Mouse (Mus musculus): ENCODE results near the gene Mrps18b.
"Not testable (repeated sequence)": the region's sequence is repeated elsewhere in the genome, so short reads cannot be mapped to it uniquely, and the experiment has no call there.

Gene Mrps18b

DNA sequence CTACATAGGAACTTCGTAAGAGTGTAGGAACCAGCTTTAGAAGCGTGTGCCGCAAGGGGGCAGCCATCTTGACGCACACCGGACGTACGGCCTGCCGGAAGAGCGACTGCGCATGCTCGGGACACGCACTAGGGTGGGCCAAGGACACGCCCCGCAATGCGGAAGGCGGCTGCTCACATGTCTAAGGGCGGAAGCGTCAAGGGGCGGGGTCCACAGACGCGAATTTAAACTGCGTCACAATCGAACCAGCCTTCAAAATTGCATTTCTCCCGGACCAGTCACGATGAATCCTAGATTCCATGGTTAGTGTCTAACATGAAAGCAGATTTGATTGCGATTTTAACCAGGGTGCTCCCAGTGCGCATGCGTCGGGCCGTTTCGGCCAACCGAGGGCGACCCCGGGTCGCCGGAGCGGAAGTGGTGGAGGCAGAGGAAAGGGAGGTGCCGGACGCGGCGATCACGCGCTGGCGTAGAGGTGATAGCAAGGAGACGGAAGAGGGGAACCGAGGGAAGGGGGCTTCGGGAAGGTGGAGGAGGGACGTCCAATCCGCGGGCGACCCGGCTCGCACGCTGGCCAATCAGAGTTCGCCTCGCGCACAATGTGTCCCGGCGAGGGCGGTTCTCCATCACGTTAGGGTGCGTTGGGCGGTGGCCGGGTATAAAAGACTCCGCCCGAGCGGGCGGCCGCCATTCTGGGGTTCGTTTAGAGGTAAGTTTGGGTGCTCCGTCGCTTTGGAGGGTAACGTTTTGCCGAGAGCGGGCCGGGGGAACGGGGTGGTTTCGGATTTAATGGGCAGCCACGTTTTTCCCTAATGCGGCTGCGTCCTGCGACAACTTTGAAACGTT, at the start of gene Mrps18b, which contains the start of gene Ppp1r10:
TSS of gene Mrps18b (minus strand) at position 93 of the 846 bp plus-strand sequence.
TSS of gene Ppp1r10 (plus strand) at position 138 of the 846 bp plus-strand sequence.
- DNase-seq (ENCODE audit: low read depth in 2 of 2, low spot score in 2 of 2): peak; percentile 98 to 100

DNA sequence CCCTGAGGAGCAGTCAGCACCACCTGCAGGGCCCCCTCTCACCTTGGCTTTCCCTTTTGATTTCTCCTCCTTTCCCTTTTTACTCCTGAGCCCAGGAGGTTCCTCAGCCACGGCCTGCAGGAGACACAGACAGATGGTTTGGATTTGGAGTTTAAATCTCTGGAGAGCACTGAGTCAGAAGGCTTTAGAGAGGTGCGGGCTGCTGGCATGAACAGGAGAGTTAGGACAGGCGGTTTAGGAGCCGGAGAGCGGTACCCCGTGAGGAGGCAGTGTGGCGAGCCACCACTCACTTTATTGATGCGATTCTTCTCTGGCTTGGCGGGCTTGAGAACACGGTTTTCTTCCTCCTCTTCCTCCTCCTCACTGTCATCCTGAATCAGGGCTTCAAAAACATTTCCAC, 47.1 kb upstream of the Mrps18b start:
- DNase-seq (ENCODE audit: low read depth in 2 of 2, low spot score in 2 of 2): no peak

DNA sequence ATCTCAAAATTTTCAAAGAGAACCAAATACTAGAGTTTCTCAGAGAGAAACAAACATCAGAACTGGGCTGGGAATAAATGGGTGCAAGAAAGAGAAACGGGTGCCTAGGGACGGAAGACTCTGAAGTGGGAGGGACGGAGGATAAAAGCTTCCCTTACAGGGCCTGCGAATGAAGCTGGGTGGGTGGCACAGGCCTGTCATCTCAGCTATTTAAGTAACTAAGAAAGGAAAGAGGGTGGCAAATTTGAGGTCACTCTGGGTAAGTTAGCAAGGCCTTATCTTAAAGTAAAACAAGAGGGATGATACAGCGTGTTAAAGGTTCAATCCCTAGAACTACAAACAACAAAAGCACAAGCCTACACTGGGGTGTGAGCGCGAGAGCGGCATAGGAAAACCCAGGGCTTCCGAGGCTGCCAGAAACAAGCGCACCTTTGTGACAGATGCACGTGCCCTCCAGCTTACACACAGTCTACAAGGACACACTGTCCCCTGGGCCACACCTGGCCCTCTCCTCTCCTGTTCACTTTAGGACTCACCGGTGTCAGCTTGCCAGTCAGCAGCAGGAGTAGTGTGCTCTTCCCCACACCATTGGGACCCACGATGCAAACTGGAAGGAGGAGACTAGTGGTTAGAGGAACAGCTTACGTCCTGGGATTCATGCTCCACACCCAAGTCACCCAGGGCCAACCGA, 42.5 kb upstream of the Mrps18b start:
- DNase-seq (ENCODE audit: low read depth in 2 of 2, low spot score in 2 of 2): no peak

DNA sequence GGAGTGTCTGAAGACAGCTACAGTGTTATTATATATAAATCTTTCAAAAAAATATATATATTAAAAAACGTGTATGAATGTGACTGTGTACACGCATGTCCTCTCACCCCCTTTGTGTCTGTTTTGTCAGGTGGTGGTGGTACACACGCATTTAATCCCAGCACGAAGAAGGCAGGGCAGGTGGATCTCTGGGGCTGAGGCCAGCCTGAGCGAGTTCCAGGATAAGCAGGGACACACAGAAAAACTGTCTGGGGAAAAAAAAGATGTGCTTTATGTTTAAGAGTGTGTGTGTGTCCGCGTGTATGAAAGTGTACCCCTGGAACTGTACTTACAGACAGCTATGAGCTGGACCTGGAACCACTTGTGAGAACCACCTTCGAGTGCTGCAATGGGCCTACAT, 38.5 kb upstream of the Mrps18b start:
- no peak for DNase-seq (ENCODE audit: low read depth in 2 of 2, low spot score in 2 of 2)

DNA sequence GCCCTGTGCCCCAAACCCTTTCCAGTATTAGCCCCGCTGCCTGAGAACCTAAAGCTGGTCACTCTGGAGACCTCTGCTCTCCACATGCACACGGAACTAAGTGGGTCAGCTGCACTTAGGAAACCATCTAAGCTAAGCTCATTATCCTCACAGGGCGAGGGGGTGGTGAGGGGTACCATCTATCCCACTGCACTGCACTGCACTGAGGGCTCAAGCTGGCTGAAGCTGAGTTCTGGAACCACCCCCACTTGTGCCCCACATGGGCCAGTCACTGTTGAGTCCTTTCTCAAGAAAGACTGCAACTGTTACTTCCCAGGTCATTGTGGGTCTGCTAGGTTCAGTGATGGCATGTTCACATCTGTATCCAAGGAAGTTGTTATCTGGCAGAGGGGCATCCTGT, 36.4 kb upstream of the Mrps18b start:
- not testable (repeated sequence) for DNase-seq (ENCODE audit: low read depth in 2 of 2, low spot score in 2 of 2)

DNA sequence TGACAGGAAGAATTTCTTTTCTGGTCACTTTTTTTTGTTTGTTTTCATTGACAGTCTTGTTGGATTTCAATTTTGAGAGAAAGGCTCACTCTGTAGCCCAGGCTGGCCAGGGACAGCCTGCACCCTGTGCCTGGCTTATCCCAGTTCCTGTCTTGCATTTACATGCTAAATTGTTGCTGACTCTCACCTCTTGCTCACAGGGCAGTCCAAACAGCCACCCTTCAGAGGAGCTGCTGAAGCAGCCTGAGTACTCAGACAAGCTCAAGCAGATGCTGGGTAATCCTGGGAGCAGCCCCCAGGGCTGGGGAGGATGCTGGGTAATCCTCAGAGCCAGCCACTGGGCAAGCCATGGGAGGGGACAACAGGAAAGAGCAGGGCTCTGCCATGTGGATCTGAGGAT, 34.8 kb upstream of the Mrps18b start:
- not testable (repeated sequence) for DNase-seq (ENCODE audit: low read depth in 2 of 2, low spot score in 2 of 2)

DNA sequence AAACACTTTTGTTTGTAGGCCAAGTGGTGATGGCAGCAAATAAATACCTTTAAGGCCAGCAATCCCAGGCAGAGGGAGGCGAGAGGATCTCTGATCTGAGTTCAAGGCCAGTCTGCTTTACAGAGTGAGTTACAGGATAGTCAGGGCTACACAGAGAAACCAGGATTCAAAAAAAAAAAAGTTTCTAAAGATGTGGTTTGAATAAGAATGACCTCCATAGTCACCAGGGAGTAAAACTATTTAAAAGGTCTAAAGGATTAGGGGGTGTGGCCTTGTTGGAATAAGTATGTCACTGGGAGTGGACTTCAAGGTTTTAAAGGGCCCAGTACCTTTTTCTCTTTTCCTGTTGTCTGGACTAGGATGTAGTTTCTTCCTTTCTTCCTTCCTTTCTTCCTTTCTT, 23.8 kb upstream of the Mrps18b start:
- no peak for DNase-seq (ENCODE audit: low read depth in 2 of 2, low spot score in 2 of 2)

DNA sequence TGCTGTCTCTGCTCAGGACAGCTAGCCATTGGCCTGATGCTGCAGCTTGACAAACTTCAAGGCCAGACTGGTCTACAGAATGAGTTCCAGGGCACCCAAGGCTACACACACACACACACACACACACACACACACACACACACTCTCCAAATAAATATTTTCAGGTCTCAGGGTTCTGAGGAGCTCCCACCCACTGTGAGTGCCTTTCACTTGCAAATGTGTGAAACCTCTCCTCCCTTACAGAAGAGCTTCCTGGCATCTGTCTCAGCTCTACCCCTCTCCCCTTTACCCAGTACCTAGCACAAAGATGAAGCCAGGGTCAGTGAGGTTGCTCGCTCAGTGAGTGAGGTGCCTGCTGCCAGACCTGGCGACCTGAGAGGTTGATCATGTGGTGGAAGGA, 22.9 kb upstream of the Mrps18b start:
- DNase-seq (ENCODE audit: low read depth in 2 of 2, low spot score in 2 of 2): no peak

DNA sequence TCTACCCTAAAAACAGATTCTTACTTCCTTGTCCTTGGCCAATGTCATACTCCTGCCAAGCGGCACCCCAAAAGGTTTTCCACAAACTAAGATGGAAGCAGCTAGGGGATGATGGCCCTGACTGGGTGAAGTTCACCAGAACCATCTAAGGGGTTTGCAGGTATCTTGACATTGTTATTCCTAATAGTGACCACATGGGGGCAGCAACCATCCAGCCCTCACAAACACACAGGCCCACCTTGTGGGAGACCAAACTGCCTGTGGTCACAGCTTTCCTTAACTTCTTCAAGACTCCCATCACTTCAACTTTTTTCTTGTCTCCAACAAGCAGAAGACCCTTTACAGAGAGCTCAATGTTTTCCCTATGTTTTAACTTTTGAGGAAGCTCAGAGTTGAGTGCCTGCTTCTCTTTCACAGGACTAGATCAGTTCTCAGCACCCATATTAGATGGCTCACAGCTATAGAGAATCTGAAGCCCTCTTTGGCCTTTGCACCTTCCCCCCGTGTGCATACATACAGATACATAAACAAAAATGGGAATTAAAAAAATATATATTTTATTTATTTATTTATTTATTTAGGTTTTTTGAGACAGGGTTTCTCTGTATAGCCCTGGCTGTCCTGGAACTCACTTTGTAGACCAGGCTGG, 21.6 kb upstream of the Mrps18b start:
- peak; percentile 33 to 51 for DNase-seq (ENCODE audit: low read depth in 2 of 2, low spot score in 2 of 2)

DNA sequence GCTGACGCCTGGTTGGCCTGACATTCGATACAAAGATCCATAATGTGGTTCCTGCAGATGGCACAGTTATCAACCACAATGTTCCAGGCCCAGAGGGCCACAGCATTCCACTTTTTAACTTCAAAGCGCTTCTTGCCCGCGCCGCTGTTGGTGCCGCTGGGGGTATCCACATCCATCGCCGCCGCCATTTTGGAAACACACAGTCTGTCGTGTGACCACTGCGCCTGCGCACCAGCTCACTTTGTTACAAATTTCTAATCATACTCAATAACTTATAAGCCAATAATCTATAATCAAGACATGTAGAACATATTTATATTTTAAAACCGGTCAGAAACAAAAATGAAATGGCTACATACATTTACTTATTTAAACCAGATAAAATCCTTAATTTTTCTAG, 19.6 kb upstream of the Mrps18b start:
- not testable (repeated sequence) for DNase-seq (ENCODE audit: low read depth in 2 of 2, low spot score in 2 of 2)

DNA sequence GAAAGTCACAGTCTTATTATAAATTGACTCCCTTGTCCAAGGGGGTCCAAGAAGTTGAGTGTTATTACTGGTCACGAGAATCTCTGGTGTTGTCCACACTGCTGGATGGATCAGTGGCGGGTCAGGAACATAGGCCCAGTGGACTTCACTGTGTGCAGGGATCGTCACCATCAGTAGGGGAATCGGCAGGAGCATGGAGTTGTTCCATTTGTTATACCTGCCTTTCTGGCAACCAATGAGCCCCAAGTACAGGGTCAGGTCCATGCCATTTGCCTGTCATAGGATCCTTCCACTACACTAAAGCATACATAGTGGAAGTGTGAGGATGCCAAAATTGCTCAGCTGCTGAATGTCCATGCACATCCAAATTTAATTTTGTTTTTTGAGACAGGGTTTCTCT, 16.4 kb upstream of the Mrps18b start:
- no peak for DNase-seq (ENCODE audit: low read depth in 2 of 2, low spot score in 2 of 2)

DNA sequence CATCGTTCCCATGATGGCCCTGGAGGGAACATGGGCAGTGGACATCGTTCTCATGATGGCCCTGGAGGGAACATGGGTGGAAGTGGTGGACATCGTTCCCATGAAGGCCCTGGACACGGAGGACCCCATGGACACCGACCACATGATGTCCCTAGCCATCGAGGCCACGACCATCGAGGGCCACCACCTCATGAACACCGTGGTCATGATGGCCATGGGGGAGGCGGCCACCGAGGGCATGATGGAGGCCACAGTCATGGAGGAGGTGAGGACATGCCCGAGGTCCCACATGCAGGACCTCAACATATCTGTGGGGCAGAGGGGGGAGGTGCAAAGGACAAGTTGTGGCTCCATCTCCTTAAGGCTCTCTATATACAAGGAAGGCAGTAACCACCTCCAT, 14.4 kb upstream of the Mrps18b start:
- DNase-seq (ENCODE audit: low read depth in 2 of 2, low spot score in 2 of 2): no peak

DNA sequence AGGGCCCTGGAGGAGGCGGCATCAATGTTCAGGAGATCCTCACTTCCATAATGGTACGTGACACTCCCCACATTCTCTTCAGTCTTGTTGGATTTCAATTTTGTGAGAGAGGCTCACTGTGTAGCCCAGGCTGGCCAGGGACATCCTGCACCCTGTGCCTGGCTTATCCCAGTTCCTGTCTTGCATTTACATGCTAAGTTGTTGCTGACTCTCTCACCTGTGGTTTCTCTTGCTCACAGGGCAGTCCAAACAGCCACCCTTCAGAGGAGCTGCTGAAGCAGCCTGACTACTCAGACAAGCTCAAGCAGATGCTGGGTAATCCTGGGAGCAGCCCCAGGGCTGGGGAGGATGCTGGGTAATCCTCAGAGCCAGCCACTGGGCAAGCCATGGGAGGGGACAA, 13.3 kb upstream of the Mrps18b start:
- DNase-seq (ENCODE audit: low read depth in 2 of 2, low spot score in 2 of 2): no peak

DNA sequence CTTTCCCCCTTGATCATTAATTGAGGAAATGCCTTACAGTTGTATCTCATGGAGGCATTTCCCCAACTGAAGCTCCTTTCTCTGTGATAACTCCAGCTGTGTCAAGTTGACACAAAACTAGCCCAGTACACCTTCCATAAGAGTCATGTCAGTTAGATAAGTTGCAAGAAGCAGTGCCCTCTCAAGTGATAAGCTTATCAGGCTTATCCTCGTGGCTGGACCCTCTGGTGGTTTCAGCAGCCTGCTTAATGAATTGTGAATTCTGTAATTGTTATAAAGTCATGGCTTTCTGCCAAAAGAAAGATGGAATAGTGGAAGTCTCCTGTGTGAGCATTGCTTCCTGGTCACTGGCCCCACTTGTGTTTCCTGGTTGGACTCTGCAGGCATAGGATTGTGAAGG, 11.3 kb upstream of the Mrps18b start:
- no peak for DNase-seq (ENCODE audit: low read depth in 2 of 2, low spot score in 2 of 2)

DNA sequence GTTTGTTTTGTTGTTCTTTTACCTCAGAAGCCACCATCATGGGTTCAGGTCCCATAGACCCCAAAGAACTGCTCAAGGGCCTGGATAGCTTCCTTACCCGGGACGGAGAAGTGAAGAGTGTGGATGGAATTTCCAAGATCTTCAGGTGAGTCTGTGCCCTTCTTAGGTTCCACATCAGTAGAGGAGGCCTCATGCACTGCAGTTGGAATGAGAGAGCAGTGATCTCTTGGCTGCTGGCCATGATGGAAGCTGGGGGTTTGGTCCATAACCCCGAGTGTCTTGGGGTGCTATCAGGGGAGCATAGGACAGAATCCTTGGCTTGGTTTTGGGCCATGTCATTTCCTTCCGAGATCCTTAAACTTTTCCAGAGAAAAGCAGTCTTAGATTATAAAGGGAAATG, 7.1 kb upstream of the Mrps18b start:
- no peak for DNase-seq (ENCODE audit: low read depth in 2 of 2, low spot score in 2 of 2)

DNA sequence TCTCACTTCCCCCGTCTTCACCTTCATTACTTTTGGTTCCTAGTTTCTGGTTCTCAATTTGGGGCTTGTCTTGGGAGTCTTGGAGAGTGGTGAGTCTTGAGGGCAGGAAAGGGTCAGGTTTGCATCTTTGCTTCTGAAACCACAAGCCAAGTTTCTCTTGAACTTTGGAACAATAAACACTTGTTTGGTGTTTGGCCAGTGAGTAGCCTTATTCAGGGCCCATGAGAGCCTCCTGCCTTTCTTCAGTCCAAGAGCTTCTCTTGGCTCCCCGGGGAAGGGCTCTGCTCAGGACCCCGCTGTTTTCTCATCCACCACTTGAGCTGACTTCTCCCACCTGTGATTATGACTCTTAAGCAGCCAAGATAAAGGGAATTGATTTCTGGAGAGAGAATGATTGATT, 6.4 kb upstream of the Mrps18b start:
- no peak for DNase-seq (ENCODE audit: low read depth in 2 of 2, low spot score in 2 of 2)

DNA sequence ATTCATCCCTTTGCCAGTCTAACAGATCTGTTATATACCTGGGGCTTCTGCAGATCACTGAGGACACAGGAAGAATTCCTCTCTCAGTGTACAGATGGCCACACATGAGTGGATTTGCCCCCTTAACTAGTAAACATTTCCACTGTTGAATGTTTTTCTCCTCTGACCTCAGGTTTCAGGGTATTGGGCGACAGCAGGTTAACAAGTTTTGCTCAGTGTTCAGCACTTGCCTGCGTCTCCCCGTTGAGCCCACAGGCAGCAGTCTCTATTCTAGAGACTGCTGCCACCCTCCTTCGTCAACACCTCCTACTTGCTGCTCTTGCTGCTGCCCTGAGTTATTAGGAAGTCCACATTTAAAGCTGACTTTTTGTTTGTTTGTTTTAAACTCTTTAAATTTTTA, 5.5 kb upstream of the Mrps18b start:
- no peak for DNase-seq (ENCODE audit: low read depth in 2 of 2, low spot score in 2 of 2)

DNA sequence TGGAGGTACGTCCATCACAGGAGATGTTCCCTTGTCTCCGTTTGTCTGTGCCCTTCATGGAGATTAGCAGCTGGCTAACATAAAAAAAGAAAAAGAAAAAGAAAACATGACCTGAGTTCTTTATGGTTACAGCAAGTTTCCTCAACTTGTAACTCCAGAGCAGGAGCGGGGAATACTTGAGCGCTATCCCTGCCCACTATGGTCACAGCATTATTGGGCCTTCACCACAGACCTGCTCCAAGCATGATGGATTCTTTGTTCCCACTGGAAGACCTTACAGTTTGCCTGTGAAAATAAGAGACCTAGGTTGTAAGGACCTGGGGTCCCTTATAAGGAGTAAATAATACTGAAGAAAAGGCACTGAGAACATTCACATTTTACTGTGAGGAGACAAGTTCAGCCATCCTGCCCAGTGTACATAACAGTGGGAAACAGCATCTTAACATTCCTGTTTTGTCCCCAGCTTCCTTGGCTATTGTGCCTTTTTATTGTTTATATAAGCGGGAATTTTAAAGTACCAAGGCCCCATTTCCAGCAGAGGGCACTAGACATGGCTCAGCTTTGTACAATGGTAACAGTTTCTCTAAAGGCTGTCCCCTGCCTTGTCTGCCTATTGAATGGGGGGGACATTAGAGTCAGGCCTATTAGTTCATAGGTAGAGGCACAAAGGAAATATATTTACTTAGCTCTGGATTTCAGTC, 4.8 kb upstream of the Mrps18b start:
- DNase-seq (ENCODE audit: low read depth in 2 of 2, low spot score in 2 of 2): no peak

DNA sequence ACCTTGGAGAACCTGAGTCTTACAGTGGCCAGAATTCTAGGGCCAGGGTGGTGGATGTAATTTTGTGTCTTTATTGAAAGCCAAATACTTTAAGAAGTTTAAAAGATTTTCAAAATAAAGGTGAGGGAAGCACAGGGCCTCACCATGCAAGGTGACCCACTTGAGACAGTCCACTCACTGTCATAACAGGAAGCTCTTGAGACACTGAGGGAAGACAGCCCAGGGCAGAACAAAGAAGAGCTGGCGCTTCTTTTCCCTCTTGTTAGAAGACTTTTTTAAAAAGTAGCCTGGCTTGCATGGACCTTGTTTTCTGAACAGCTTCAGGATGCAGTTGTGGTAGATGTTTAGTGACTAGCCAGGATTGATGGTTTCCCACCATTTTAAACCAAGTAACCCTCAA, 4.2 kb upstream of the Mrps18b start:
- no peak for DNase-seq (ENCODE audit: low read depth in 2 of 2, low spot score in 2 of 2)

DNA sequence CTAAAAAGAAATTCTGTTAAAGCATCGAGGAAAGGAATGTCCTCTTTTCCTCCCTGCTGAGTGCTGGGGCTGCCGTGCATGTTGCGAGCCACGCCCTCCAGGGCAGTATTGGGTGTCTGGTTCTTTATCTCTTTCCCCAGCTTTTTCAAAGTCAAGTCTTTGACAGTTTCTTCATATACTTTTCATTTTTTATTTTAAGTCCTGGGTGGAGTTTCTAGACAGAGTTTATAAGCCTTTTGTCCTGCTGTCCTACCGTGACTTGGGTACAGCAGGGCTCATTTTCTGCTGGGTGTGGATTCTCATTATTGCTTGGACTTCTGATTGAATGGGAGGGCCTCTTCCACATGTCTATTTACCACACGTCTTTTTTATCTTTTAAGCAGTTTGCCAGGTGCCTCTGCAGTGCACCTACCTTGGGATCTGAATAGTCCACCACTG, 3.7 kb upstream of the Mrps18b start:
- DNase-seq (ENCODE audit: low read depth in 2 of 2, low spot score in 2 of 2): no peak

DNA sequence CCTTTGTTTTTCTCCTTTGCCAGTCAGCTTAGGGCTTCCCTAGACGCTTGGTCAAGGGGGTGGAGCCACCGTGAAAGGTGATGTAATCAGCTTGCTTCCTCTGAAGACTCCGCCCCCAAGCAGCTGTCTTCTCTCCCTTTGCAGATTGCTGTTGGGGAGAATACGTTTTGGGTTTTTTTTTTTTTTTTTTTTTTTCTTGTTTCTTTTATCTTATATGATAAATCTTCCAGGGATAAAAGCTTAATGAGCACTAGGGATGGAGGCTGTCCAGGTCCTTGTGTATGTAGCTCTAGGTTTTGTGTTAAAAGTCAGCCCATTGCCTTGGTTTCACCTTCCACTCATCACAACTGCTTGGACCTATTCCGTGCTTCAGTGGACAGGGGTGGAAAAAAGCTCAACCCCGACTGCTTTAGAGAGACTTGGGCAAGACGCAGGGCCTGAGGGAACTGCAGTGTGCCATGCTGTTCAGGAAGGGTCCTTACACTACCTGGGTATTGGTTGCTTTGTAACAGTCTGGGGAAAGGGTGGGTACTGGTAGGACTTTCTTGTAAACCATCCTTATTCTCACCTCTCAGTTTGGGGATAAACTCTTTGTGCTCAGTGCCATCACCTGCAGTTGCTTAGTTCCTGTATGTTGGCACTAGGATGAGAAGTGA, 3.0 kb upstream of the Mrps18b start:
- peak; percentile 86 to 92 for DNase-seq (ENCODE audit: low read depth in 2 of 2, low spot score in 2 of 2)
